Mouse (Mus musculus) olfactory bulb, adult 2 months (tissue): ENCODE results near the gene Gnai2.

ENCODE experiments used
- CTCF ChIP-seq: fragments of 200-500 bp; IDR thresholded peaks from 2 replicates; pipeline ENCODE4 v1.5.1; 2012; ENCODE audit warnings: low read depth, mild to moderate bottlenecking, low read length, moderate library complexity; ENCODE audit not compliant: insufficient read depth
- POLR2A ChIP-seq: fragments of 200-500 bp; IDR thresholded peaks from 2 replicates; pipeline ENCODE4 v1.6.1; 2012; ENCODE audit warnings: mild to moderate bottlenecking, low read depth, low read length, moderate library complexity; ENCODE audit not compliant: insufficient read depth

DNA sequence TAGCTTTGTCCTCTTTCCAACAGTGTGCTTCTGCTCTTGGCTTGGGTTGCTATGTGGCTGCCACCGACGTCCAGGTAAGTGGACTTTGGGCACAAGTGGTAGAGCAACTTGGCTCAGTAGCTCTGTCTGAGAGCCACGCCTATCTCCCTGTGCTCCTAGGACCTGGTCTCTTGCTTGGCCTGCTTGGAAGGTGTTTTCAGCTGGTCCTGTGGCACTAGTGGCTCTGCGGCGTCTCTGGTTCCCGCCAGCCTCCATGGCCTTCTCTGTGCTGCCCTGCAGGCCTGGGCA lies 44.5 kb downstream of the Gnai2 start:
- TF ChIP-seq CTCF: no peak
- no peak for TF ChIP-seq POLR2A
